10 mouse cellular contexts compared by ENCODE assay signal in genomic region chr1:151708966-151709733, GRCm38 (mm10). TPM values are rescaled to one million over a fixed set of nuclear protein-coding genes. Genes with fewer than 3 reads are reported as not detected.
A peak's percentile ranks its signal among the peaks of the same experiment; 100 is the strongest.
DNase-seq lines count a peak whose midpoint lies in the region; ATAC-seq and TF ChIP-seq lines count a peak whose summit lies in the region.
"Had no signal": no experiment of that assay in that cellular context is flagged by ENCODE, and none has a peak within 500 bp of the region (broad histone marks: within the 10 kb centered on the region; RNA-seq: fewer than 3 reads in every experiment).

No protein-coding gene starts in this region.

- H3K27me3 ChIP-seq in forebrain, embryonic 14.5 days (replicated peaks; ENCODE audit: control insufficient read depth, insufficient read depth, low read length): no peaks in the 10 kb centered on the region
- no peaks in the 10 kb centered on the region for H3K27me3 ChIP-seq in forebrain, embryonic 13.5 days
- no peaks in the 10 kb centered on the region; the same call in 1 of the 2 replicates for H3K27me3 ChIP-seq in lung, embryonic 16.5 days (ENCODE audit: control insufficient read depth, insufficient read depth, low read depth, low read length)
- 0 out of 2 replicates have a peak, but pooled peaks cover 2% of the 10 kb centered on the region for H3K27me3 ChIP-seq in intestine, embryonic 14.5 days (replicated peaks; ENCODE audit: control insufficient read depth, insufficient read depth, low read length)
- H3K27me3 ChIP-seq: CH12.LX had no signal

- WGBS in forebrain, embryonic 14.5 days: 70% methylated on average over 13 of the region's 13 CpGs
- WGBS in forebrain, embryonic 13.5 days: 75% methylated on average over 13 of the region's 13 CpGs
- WGBS in lung, embryonic 16.5 days: 7% methylated on average over 13 of the region's 13 CpGs
- WGBS in lung, adult 2 months: 20% methylated on average over 13 of the region's 13 CpGs
- WGBS in intestine, embryonic 14.5 days: 21% methylated on average over 13 of the region's 13 CpGs

- no peaks in the 10 kb centered on the region for H3K36me3 ChIP-seq in forebrain, embryonic 14.5 days (ENCODE audit: control insufficient read depth, insufficient read depth, low read length)
- H3K36me3 ChIP-seq in forebrain, embryonic 13.5 days (ENCODE audit: poor library complexity, severe bottlenecking): no peaks in the 10 kb centered on the region
- H3K36me3 ChIP-seq in lung, embryonic 16.5 days (ENCODE audit: control insufficient read depth, insufficient read depth, low read length): no peaks in the 10 kb centered on the region
- no peaks in the 10 kb centered on the region for H3K36me3 ChIP-seq in intestine, embryonic 14.5 days (ENCODE audit: control insufficient read depth, insufficient read depth, low read length)

- no peaks in the 10 kb centered on the region for H3K4me1 ChIP-seq in forebrain, embryonic 14.5 days (ENCODE audit: control insufficient read depth, insufficient read depth, low read length)
- no peaks in the 10 kb centered on the region for H3K4me1 ChIP-seq in forebrain, embryonic 13.5 days
- H3K4me1 ChIP-seq in lung, embryonic 16.5 days (replicated peaks; ENCODE audit: control insufficient read depth, insufficient read depth, low read length): peaks cover 14% of the 10 kb centered on the region
- H3K4me1 ChIP-seq in lung, adult 2 months (ENCODE audit: control insufficient read depth, insufficient read depth, low read length): peaks cover 10% of the 10 kb centered on the region
- H3K4me1 ChIP-seq in intestine, embryonic 14.5 days (replicated peaks; ENCODE audit: control insufficient read depth, insufficient read depth, low read length): peaks cover 9% of the 10 kb centered on the region

- no peak overlapping the region for H3K4me3 ChIP-seq in forebrain, embryonic 14.5 days (ENCODE audit: low read depth, low read length)
- H3K4me3 ChIP-seq in forebrain, embryonic 13.5 days: no peak overlapping the region
- no peak overlapping the region for H3K4me3 ChIP-seq in lung, embryonic 16.5 days (ENCODE audit: low read length)
- H3K4me3 ChIP-seq in lung, adult 2 months (replicated peaks; ENCODE audit: extremely low read depth, low read depth, low read length): no peak overlapping the region
- no peak overlapping the region for H3K4me3 ChIP-seq in intestine, embryonic 14.5 days (ENCODE audit: low read depth, low read length)
- H3K4me3 ChIP-seq: myocyte had no signal

- H3K9ac ChIP-seq in forebrain, embryonic 14.5 days (ENCODE audit: low read length): no peak overlapping the region
- H3K9ac ChIP-seq in forebrain, embryonic 13.5 days: no peak overlapping the region
- no peak overlapping the region; the same call in 1 of the 2 replicates for H3K9ac ChIP-seq in lung, embryonic 16.5 days (ENCODE audit: low read length)
- H3K9ac ChIP-seq in intestine, embryonic 14.5 days (ENCODE audit: low read length): no peak overlapping the region

- no peak overlapping the region for H3K27ac ChIP-seq in forebrain, embryonic 14.5 days (ENCODE audit: low read depth, low read length)
- H3K27ac ChIP-seq in forebrain, embryonic 13.5 days: no peak overlapping the region
- peak overlapping the region; percentile 51 for H3K27ac ChIP-seq in lung, embryonic 16.5 days (ENCODE audit: low read length)
- no peak overlapping the region for H3K27ac ChIP-seq in intestine, embryonic 14.5 days (ENCODE audit: low read depth)

- TF ChIP-seq POLR2A in lung, adult 2 months (IDR thresholded peaks at IDR 0.05; ENCODE audit: borderline replicate concordance, extremely low read depth, low read depth, low read length): no peak

- ATAC-seq in forebrain, embryonic 14.5 days: no peak
- ATAC-seq in forebrain, embryonic 13.5 days: no peak
- peak; percentile 71 for ATAC-seq in lung, embryonic 16.5 days (ENCODE audit: low read depth)
- no peak; the same call in 1 of the 2 replicates for ATAC-seq in intestine, embryonic 14.5 days (replicated peaks; ENCODE audit: low FRiP score, low TSS enrichment, low read depth)

- no peak for TF ChIP-seq CTCF in lung, adult 2 months (IDR thresholded peaks at IDR 0.05; ENCODE audit: insufficient read depth, low read length)

- DNase-seq in forebrain, embryonic 14.5 days (ENCODE audit: low spot score): peak; percentile 47
- DNase-seq in lung, adult 2 months: no peak
- DNase-seq in intestine, embryonic 14.5 days (ENCODE audit: low spot score): peak; percentile 63
- peak; percentile 60 for DNase-seq in lung, postnatal 14 days
- DNase-seq in thymus, postnatal 14 days: no peak
- no peak for DNase-seq in thymus, postnatal 36 days

- H3K4me2 ChIP-seq in forebrain, embryonic 14.5 days (ENCODE audit: low read length): no peak overlapping the region
- H3K4me2 ChIP-seq in forebrain, embryonic 13.5 days: no peak overlapping the region
- peak overlapping the region; percentile 35 for H3K4me2 ChIP-seq in lung, embryonic 16.5 days (ENCODE audit: low read depth, low read length)
- H3K4me2 ChIP-seq in intestine, embryonic 14.5 days (ENCODE audit: low read length): peak overlapping the region; percentile 1; the same call in 1 of the 2 replicates

- H3K9me3 ChIP-seq in forebrain, embryonic 14.5 days (replicated peaks; ENCODE audit: control insufficient read depth, low read length): no peaks in the 10 kb centered on the region
- no peaks in the 10 kb centered on the region for H3K9me3 ChIP-seq in forebrain, embryonic 13.5 days (replicated peaks)
- H3K9me3 ChIP-seq in lung, embryonic 16.5 days (ENCODE audit: control insufficient read depth, low read length): no peaks in the 10 kb centered on the region
- no peaks in the 10 kb centered on the region for H3K9me3 ChIP-seq in intestine, embryonic 14.5 days (ENCODE audit: control insufficient read depth, low read length)

RNA-seq across cellular contexts. Expression of gene Edem3, which starts 46.0 kb away (rescaled TPM):
- 16.3 and 22.0 TPM in 2 replicates for polyA plus RNA-seq in forebrain, embryonic 14.5 days (2014; fragmentation: Nextera tagmentation; extraction: Ambion mirVana)
- 13.4 and 14.4 TPM in 2 replicates for polyA plus RNA-seq in forebrain, embryonic 13.5 days (2015; fragmentation: Nextera tagmentation; extraction: Ambion mirVana)
- polyA plus RNA-seq in lung, embryonic 16.5 days (2015; fragmentation: Nextera tagmentation; extraction: Ambion mirVana): 15.9 and 17.7 TPM in 2 replicates
- polyA plus RNA-seq in lung, adult 2 months (2012; rRNA removed): 8.2 and 8.5 TPM in 2 replicates
- polyA plus RNA-seq in intestine, embryonic 14.5 days (2014; fragmentation: Nextera tagmentation; extraction: Ambion mirVana): 17.1 and 19.0 TPM in 2 replicates

Comparison
In these comparisons a context has a peak if more than half of its experiments do, and no peak if none do; other contexts are left out.
1. DNase-seq: peak in forebrain, embryonic 14.5 days (single experiment), intestine, embryonic 14.5 days (single experiment) and lung, postnatal 14 days (single experiment); none in lung, adult 2 months (single experiment), thymus, postnatal 14 days (single experiment) and thymus, postnatal 36 days (0 of 2).
2. H3K4me2 ChIP-seq: peak in lung, embryonic 16.5 days (single experiment) and intestine, embryonic 14.5 days (single experiment); none in forebrain, embryonic 14.5 days (single experiment) and forebrain, embryonic 13.5 days (single experiment).